Mouse (Mus musculus) colon, adult 2 months (tissue): Measurements from ENCODE around the gene Olfr1225. TPM values are rescaled to one million over a fixed set of nuclear protein-coding genes. Genes with fewer than 3 reads are reported as not detected.

Source experiments
- polyA plus RNA-seq: library from polyadenylated mRNA; depleted of rRNA; stranded (reverse); fragments of >200 nt; gene quantifications from 2 replicates; pipeline ENCODE4 v1.2.3, GENCODE M21; 2012; rRNA removed

Gene Olfr1225
- polyA plus RNA-seq: not detected in 2 replicates

GRCm38 (mm10) chr2:89174569-89174968, at the start of gene Olfr1225:
Gene Olfr1225 (minus strand): TSS chr2:89174669.

GRCm38 (mm10) chr2:89199948-89200347, 25.5 kb upstream of the Olfr1225 start, which contains the start of gene Olfr1226:
Gene Olfr1226 (minus strand): TSS chr2:89200048.

DNA sequence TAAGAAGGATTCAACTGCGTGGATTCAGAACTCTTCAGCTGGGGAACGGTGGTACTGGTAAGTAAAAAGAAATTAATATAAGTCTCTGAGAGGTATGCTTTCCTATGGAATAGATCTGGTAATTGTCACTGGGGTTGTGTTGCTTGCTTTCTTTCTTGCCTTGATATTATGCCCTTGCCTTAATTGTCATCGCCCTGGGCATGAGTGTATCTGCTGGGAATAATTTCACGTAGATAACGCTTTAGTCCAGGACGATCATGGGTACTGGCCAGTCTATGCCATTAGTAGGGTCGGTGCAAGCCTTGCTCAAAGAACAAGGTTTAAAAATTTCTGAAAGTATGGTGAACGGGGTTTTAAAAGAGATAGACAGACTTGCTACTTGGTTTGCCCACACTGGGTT, 10.5 kb downstream of the Olfr1225 start, which contains the start of gene Olfr1224-ps1:
TSS of gene Olfr1224-ps1 (minus strand) at position 101 of the 400 bp plus-strand sequence.

DNA sequence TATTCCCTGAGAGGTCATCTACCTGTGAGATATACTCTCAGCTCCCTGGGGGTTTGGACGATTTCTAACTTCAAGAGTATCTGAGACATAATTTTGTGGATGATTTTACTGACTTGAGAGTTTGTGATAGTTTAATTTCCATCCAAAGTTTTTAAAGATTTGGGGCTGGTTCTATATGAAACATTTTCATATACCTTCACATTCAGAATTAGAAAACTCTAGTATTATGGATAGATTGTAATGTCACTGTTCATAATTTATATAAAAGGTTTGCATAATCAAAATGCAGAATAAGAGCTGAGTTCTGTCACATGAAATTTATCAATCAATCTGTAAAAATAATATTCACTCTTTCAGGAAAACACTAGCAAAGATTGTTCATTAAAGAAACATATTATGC, 23.0 kb downstream of the Olfr1225 start, which contains the start of gene Olfr1223:
TSS of gene Olfr1223 (minus strand) at position 101 of the 400 bp plus-strand sequence.

GRCm38 (mm10) chr2:89132954-89133353, 41.5 kb downstream of the Olfr1225 start, which contains the start of gene Olfr1222:
Gene Olfr1222 (minus strand): TSS chr2:89133054.

Other genes with a start within 250 kb of the Olfr1225 start
- gene Olfr1211, start 236.6 kb downstream of the Olfr1225 start, polyA plus RNA-seq: not detected in 2 replicates
- gene Olfr1212, start 220.7 kb downstream of the Olfr1225 start, polyA plus RNA-seq: not detected in 2 replicates
- not detected in 2 replicates for gene Gm13762, start 194.4 kb downstream of the Olfr1225 start, polyA plus RNA-seq
- gene Olfr1214, start 182.0 kb downstream of the Olfr1225 start, polyA plus RNA-seq: not detected in 2 replicates
- not detected in 2 replicates for gene Olfr1215, start 167.7 kb downstream of the Olfr1225 start, polyA plus RNA-seq
- gene Olfr1216, start 156.3 kb downstream of the Olfr1225 start, polyA plus RNA-seq: not detected in 2 replicates
- not detected in 2 replicates for gene Olfr1217, start 142.6 kb downstream of the Olfr1225 start, polyA plus RNA-seq
- gene Olfr1218, start 113.5 kb downstream of the Olfr1225 start, polyA plus RNA-seq: not detected in 2 replicates
- gene Olfr1219, start 91.2 kb downstream of the Olfr1225 start, polyA plus RNA-seq: not detected in 2 replicates
- not detected in 2 replicates for gene Olfr1220, start 67.8 kb downstream of the Olfr1225 start, polyA plus RNA-seq
- gene Olfr1221, start 57.4 kb downstream of the Olfr1225 start, polyA plus RNA-seq: not detected in 2 replicates
- not detected in 2 replicates for gene Olfr1222, start 41.6 kb downstream of the Olfr1225 start, polyA plus RNA-seq
- gene Olfr1223, start 23.1 kb downstream of the Olfr1225 start, polyA plus RNA-seq: not detected in 2 replicates
- gene Olfr1224-ps1, start 10.6 kb downstream of the Olfr1225 start, polyA plus RNA-seq: not detected in 2 replicates
- gene Olfr1226, start 25.4 kb upstream of the Olfr1225 start, polyA plus RNA-seq: not detected in 2 replicates
- not detected in 2 replicates for gene Olfr1228, start 79.4 kb upstream of the Olfr1225 start, polyA plus RNA-seq
- not detected in 2 replicates for gene Olfr1229, start 113.3 kb upstream of the Olfr1225 start, polyA plus RNA-seq
- gene Olfr1230, start 122.6 kb upstream of the Olfr1225 start, polyA plus RNA-seq: not detected in 2 replicates
- not detected in 2 replicates for gene Olfr1231, start 132.4 kb upstream of the Olfr1225 start, polyA plus RNA-seq
- gene Olfr1232, start 155.0 kb upstream of the Olfr1225 start, polyA plus RNA-seq: not detected in 2 replicates
- gene Olfr1233, start 167.7 kb upstream of the Olfr1225 start, polyA plus RNA-seq: not detected in 2 replicates
- gene Olfr1234, start 190.2 kb upstream of the Olfr1225 start, polyA plus RNA-seq: not detected in 2 replicates
- gene Olfr1238, start 235.0 kb upstream of the Olfr1225 start, polyA plus RNA-seq: not detected in 2 replicates
- gene Olfr1239, start 245.7 kb upstream of the Olfr1225 start, polyA plus RNA-seq: not detected in 2 replicates